Mouse (Mus musculus): ENCODE data around the gene Mettl7a3. TPM values are rescaled to one million over a fixed set of nuclear protein-coding genes. Genes with fewer than 3 reads are reported as not detected.
"Not testable (repeated sequence)": the region's sequence is repeated elsewhere in the genome, so short reads cannot be mapped to it uniquely, and the experiment has no call there.

The Mettl7a3 gene
- polyA plus RNA-seq, 1 experiment: not detected

DNA sequence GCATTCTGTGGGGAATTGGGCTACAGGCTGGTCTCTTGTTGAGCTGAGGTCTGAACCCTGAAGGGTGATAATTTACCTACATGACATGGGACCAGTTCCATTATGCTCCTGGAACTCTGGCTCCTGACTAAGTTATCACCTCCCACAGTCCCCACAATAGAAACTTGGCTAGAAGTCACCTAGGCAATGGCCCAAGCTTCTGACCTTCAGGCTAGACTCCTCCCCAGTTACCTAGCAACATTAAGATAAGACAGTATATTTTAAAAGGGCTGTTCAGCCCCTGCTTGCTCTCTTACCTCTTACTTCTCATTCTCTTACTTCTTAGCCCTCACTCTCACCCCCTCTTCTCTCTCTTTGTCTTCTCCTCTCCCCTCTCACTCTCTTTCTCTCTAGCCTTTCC, 10.8 kb downstream of the Mettl7a3 start:
- H3K79me3 ChIP-seq (ENCODE audit: low read depth): no peaks in the 10 kb centered on the region
- no peak overlapping the region for H3ac ChIP-seq (ENCODE audit: control insufficient read depth, insufficient read length, low read depth)
- H3K79me2 ChIP-seq (ENCODE audit: control insufficient read depth, insufficient read depth): no peaks in the 10 kb centered on the region
- H3K36me3 ChIP-seq (ENCODE audit: control insufficient read depth, insufficient read depth): no peaks in the 10 kb centered on the region
- peaks cover 4% of the 10 kb centered on the region for H3K27me3 ChIP-seq (ENCODE audit: control insufficient read depth, insufficient read depth, insufficient read length)
- TF ChIP-seq CTCF (IDR thresholded peaks at IDR 0.05; ENCODE audit: control insufficient read depth, insufficient read depth, insufficient read length) (no peak), MAX (IDR thresholded peaks at IDR 0.05) (no peak), MYOD1 (IDR thresholded peaks at IDR 0.05; ENCODE audit: control insufficient read depth, insufficient read length, low read depth) (no peak), CEBPB (IDR thresholded peaks at IDR 0.05; ENCODE audit: low read depth) (no peak), MYOG (IDR thresholded peaks at IDR 0.05; ENCODE audit: control insufficient read depth, extremely low read depth, insufficient read length) (no peak), FOSL1 (IDR thresholded peaks at IDR 0.05; ENCODE audit: insufficient read depth, low read length, poor library complexity, severe bottlenecking) (no peak), USF1 (IDR thresholded peaks at IDR 0.05; ENCODE audit: low read depth) (no peak)
- no peak overlapping the region for H3K4me3 ChIP-seq (ENCODE audit: insufficient read depth, poor library complexity, severe bottlenecking)

DNA sequence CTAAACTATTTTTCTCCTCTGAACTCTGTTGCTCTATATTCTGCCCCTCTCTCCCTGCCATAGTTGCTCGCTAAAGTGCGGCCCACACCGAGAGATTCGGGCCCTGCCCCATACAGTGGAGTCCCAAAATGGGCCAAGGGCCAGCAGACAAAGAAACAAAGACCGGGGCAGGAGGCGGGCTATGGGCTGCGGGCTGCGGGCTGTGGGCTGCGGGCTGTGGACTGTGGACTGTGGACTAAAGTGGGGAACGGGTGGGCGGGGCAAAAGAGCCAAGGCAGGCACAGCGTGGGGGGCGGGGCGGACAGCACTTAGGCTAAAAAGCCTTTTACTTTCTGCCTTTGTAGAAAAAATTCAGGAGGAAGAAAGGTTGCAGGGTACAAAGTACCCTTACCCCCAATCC, 12.0 kb downstream of the Mettl7a3 start:
- no peak for TF ChIP-seq CEBPB (IDR thresholded peaks at IDR 0.05; ENCODE audit: low read depth)
- no peak for TF ChIP-seq MYOG (IDR thresholded peaks at IDR 0.05; ENCODE audit: control insufficient read depth, extremely low read depth, insufficient read length)
- no peak for TF ChIP-seq FOSL1 (IDR thresholded peaks at IDR 0.05; ENCODE audit: insufficient read depth, low read length, poor library complexity, severe bottlenecking)
- no peak for TF ChIP-seq MAX (IDR thresholded peaks at IDR 0.05)
- TF ChIP-seq MYOD1 (IDR thresholded peaks at IDR 0.05; ENCODE audit: control insufficient read depth, insufficient read length, low read depth): no peak
- TF ChIP-seq CTCF (IDR thresholded peaks at IDR 0.05; ENCODE audit: control insufficient read depth, insufficient read depth, insufficient read length): no peak
- TF ChIP-seq USF1 (IDR thresholded peaks at IDR 0.05; ENCODE audit: low read depth): no peak
- Histone ChIP-seq H3K79me3 (ENCODE audit: low read depth) (no peaks in the 10 kb centered on the region), H3K4me3 (ENCODE audit: insufficient read depth, poor library complexity, severe bottlenecking) (no peak overlapping the region)

DNA sequence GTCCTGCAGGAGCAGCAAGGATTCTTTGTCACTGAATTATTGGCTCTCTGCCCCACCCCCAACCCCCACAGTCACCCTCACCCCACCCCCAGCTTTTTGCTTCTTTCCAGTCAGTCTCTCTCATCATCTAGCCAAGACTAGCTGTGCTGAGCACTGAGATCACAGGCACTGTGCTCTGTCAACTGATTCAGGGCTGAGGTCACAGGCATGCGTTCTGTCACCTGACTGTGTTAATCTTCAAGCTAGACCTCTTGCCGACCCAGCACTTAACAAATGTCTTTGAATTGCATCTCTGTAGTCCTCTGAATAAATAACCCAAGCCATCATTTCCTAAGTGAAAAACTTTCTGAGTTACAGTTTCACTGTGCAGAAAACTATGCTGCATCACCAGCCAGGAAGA, 14.8 kb downstream of the Mettl7a3 start:
- TF ChIP-seq MAX (IDR thresholded peaks at IDR 0.05) (no peak), MYOD1 (IDR thresholded peaks at IDR 0.05; ENCODE audit: control insufficient read depth, insufficient read length, low read depth) (no peak), MYOG (IDR thresholded peaks at IDR 0.05; ENCODE audit: control insufficient read depth, extremely low read depth, insufficient read length) (no peak)
- no peaks in the 10 kb centered on the region for H3K79me3 ChIP-seq (ENCODE audit: low read depth)
- no peaks in the 10 kb centered on the region for H3K79me2 ChIP-seq (ENCODE audit: control insufficient read depth, insufficient read depth)
- H3ac ChIP-seq (ENCODE audit: control insufficient read depth, insufficient read length, low read depth): no peak overlapping the region
- H3K36me3 ChIP-seq (ENCODE audit: control insufficient read depth, insufficient read depth): no peaks in the 10 kb centered on the region
- H3K4me3 ChIP-seq (ENCODE audit: insufficient read depth, poor library complexity, severe bottlenecking): no peak overlapping the region
- H3K27me3 ChIP-seq (ENCODE audit: control insufficient read depth, insufficient read depth, insufficient read length): peaks cover 4% of the 10 kb centered on the region

More for the DNA sequence above, 12.0 kb downstream of the Mettl7a3 start:
- no peak overlapping the region for H3ac ChIP-seq (ENCODE audit: control insufficient read depth, insufficient read length, low read depth)
- no peaks in the 10 kb centered on the region for H3K79me2 ChIP-seq (ENCODE audit: control insufficient read depth, insufficient read depth)
- no peaks in the 10 kb centered on the region for H3K36me3 ChIP-seq (ENCODE audit: control insufficient read depth, insufficient read depth)
- H3K27me3 ChIP-seq (ENCODE audit: control insufficient read depth, insufficient read depth, insufficient read length): peaks cover 4% of the 10 kb centered on the region

DNA sequence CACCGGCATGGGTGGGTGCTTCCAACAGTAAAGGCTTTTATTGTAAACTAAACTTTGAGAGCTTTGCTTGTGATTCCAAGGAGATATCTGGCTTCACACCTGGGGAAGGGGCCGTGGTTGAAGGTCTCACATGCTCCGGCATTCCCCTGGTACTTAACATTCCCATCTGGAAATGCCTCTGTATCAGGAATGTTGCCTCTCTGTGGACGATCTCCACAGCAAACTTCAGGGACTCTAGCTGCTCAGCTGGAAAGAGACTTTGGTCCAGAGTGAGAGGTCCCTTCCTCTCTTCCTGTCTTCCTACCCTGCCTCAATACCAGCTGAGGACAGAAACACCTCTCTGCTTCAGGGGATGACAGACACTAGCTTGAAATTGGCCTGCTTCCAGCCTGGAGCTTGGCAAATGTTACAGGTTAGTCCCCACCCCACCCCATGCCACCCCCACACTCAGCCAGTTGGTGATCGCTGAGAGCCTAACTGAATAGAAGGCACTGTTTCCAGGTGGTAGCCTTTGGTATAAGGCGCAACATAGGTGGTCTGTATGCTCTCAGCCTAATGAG, 16.9 kb downstream of the Mettl7a3 start:
- no peak overlapping the region for H3K4me3 ChIP-seq (ENCODE audit: insufficient read depth, poor library complexity, severe bottlenecking)
- peaks cover 4% of the 10 kb centered on the region for H3K27me3 ChIP-seq (ENCODE audit: control insufficient read depth, insufficient read depth, insufficient read length)
- H3K36me3 ChIP-seq (ENCODE audit: control insufficient read depth, insufficient read depth): no peaks in the 10 kb centered on the region

DNA sequence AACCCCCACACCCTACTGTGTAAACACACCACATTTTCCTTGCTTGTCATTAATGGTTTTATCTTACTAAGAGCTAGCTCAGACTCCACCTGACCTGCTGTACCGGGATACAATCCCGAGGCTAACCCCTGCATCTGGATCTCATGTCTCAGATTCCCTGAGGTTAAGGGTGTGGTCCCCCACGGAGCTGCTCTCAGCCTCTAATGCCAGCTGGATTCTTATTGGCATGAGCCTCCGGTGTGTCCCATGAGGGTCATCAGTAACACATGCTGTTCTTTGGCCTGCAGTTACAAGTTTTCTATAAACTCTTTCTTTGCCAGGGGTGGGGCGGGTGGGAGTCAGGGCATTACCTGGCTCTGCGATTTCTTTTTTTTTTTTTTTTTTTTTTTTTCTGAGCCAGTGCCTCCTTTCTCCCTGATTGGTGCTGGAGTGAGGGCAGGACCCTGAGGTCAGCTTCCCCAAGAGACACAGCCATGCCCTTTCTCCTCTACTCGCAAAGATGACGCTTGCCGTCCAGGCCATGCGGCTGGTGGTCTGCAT, 18.1 kb downstream of the Mettl7a3 start, which contains the start of the genes Methig1 and Mettl7a2:
Gene Methig1 (plus strand): TSS at position 439 of the 540 bp plus-strand sequence.
Gene Mettl7a2 (plus strand): TSS at position 490 of the 540 bp plus-strand sequence.
- Histone ChIP-seq H3ac (ENCODE audit: control insufficient read depth, insufficient read length, low read depth) (no peak within 1 kb of the TSS), H3K36me3 (ENCODE audit: control insufficient read depth, insufficient read depth) (no peaks in the 10 kb centered on the region), H3K27me3 (ENCODE audit: control insufficient read depth, insufficient read depth, insufficient read length) (peaks cover 5% of the 10 kb centered on the region), H3K79me3 (ENCODE audit: low read depth) (no peaks in the 10 kb centered on the region), H3K4me3 (ENCODE audit: insufficient read depth, poor library complexity, severe bottlenecking) (no peak within 1 kb of the TSS), H3K79me2 (ENCODE audit: control insufficient read depth, insufficient read depth) (no peaks in the 10 kb centered on the region)
- TF ChIP-seq FOSL1 (IDR thresholded peaks at IDR 0.05; ENCODE audit: insufficient read depth, low read length, poor library complexity, severe bottlenecking) (no peak), MYOG (IDR thresholded peaks at IDR 0.05; ENCODE audit: control insufficient read depth, extremely low read depth, insufficient read length) (no peak), CTCF (IDR thresholded peaks at IDR 0.05; ENCODE audit: control insufficient read depth, insufficient read depth, insufficient read length) (no peak), MAX (IDR thresholded peaks at IDR 0.05) (no peak), MYOD1 (IDR thresholded peaks at IDR 0.05; ENCODE audit: control insufficient read depth, insufficient read length, low read depth) (no peak), CEBPB (IDR thresholded peaks at IDR 0.05; ENCODE audit: low read depth) (no peak), USF1 (IDR thresholded peaks at IDR 0.05; ENCODE audit: low read depth) (no peak)

More for the DNA sequence above, 16.9 kb downstream of the Mettl7a3 start:
- no peak for TF ChIP-seq FOSL1 (IDR thresholded peaks at IDR 0.05; ENCODE audit: insufficient read depth, low read length, poor library complexity, severe bottlenecking)
- TF ChIP-seq CEBPB (IDR thresholded peaks at IDR 0.05; ENCODE audit: low read depth): no peak
- TF ChIP-seq MYOD1 (IDR thresholded peaks at IDR 0.05; ENCODE audit: control insufficient read depth, insufficient read length, low read depth): no peak
- no peak for TF ChIP-seq CTCF (IDR thresholded peaks at IDR 0.05; ENCODE audit: control insufficient read depth, insufficient read depth, insufficient read length)
- TF ChIP-seq MYOG (IDR thresholded peaks at IDR 0.05; ENCODE audit: control insufficient read depth, extremely low read depth, insufficient read length): no peak
- TF ChIP-seq USF1 (IDR thresholded peaks at IDR 0.05; ENCODE audit: low read depth): no peak
- TF ChIP-seq MAX (IDR thresholded peaks at IDR 0.05): no peak
- no peaks in the 10 kb centered on the region for H3K79me2 ChIP-seq (ENCODE audit: control insufficient read depth, insufficient read depth)
- no peak overlapping the region for H3ac ChIP-seq (ENCODE audit: control insufficient read depth, insufficient read length, low read depth)
- H3K79me3 ChIP-seq (ENCODE audit: low read depth): no peaks in the 10 kb centered on the region

DNA sequence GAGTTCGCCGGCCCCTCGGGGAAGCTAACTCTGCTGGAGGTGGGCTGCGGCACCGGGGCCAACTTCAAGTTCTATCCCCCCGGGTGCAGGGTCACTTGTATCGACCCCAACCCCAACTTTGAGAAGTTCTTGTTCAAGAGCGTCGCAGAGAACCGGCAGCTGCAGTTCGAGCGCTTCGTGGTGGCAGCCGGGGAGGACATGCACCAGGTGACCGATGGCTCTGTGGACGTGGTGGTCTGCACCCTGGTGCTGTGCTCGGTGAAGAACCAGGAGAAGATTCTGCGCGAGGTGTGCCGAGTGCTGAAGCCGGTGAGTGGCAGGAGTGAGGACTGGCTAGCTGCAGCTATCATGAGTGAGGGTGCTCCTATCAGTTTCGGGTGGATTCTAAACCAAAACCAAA, 18.7 kb downstream of the Mettl7a3 start:
- H3K4me3 ChIP-seq (ENCODE audit: insufficient read depth, poor library complexity, severe bottlenecking); H3ac ChIP-seq (ENCODE audit: control insufficient read depth, insufficient read length, low read depth); H3K36me3 ChIP-seq (ENCODE audit: control insufficient read depth, insufficient read depth); H3K79me3 ChIP-seq (ENCODE audit: low read depth); H3K79me2 ChIP-seq (ENCODE audit: control insufficient read depth, insufficient read depth): not testable (repeated sequence)
- peaks cover 11% of the 10 kb centered on the region for H3K27me3 ChIP-seq (ENCODE audit: control insufficient read depth, insufficient read depth, insufficient read length)
